Mouse (Mus musculus): ENCODE results near the gene Bclaf3.

Gene Bclaf3

GRCm38 (mm10) chrX:159627588-159628566 lies 101.4 kb downstream of the Bclaf3 start:
- DNase-seq: no peak

DNA sequence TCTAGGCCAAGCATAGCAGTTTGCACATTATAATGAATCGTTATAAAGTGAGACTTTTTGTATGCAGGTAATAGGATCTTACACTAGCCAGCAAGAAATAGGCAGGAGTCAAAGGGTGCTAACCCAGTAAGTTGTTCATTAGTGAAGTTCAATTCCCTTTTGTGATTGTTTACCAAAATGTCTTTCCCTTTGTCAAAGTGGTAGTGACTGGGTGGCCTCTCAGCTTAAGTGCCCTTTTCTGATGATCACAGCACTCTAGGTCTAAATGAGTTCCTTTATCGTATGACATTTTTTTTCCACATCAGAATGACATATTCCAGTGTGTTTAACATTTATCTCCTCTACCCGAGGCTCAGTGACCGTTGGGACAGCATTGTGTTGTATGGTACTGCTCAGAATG lies 102.1 kb downstream of the Bclaf3 start:
- DNase-seq: no peak

- DNase-seq: no peak
Measured at GRCm38 (mm10) chrX:159629203-159629602, 102.7 kb downstream of the Bclaf3 start.

- DNase-seq: no peak
Measured at GRCm38 (mm10) chrX:159638500-159639227, 112.2 kb downstream of the Bclaf3 start.

DNA sequence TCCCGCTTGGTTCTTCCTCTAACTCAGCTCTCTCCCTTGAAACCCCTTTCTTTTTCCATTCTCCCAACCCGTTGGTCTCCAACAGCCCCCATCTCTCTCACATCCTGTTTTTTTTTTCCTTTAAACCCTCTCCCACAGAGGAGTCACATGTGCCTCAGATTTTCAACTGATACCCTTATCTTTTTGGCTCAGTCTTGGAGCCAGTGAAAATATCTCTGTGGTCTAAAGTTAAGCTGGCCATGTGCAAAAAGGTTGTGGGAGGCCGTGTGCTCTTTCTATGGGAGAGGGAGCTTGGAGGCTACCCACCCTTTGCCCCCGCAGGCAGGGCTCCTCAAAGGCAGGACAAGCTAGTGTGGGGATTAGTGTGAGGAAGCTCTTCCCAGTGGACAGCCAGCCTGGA lies 113.5 kb downstream of the Bclaf3 start:
- DNase-seq: no peak

All from cerebellum, adult 9-10 months (tissue).